Mouse (Mus musculus): ENCODE measurements around the gene Tnks2.

GRCm38 (mm10) chr19:36853831-36854230 is 19.8 kb downstream of the Tnks2 start:
- TF ChIP-seq POLR2A (IDR thresholded peaks at IDR 0.05; ENCODE audit: extremely low read depth, insufficient read depth, low read length) = no peak
- no peak for TF ChIP-seq CTCF (IDR thresholded peaks at IDR 0.05; ENCODE audit: low read depth, low read length)
